10 mouse cellular contexts compared by ENCODE assay signal in the genomic region with DNA sequence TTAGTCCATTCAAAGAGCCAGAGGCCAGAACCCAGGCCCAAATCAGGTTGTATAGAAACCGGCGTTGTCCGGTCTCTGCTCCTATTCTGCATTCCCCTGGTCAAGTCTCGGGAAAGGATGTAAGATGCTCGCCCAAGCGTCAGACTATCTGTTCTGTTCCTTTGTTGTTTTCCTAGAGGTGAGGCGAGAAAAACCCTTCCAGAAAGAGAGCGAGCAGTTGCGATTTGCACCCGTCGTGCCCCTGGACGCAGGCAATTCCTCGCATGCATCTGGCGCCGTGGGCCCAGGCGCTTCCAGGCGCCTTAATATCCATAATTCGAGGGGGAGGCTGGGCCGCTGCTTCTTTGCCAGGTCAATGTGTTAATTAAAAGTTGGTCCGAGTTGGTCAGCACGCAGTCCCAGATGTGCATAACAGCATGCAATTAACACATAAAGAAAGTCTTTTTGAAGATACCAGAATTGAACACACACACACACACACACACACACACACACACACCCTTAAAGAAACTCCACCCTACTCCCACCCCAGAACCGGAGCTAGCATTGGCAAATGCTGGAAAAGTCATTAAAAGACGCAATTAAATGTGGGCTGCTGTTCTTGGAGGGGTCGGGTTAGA. TPM values are rescaled to one million over a fixed set of nuclear protein-coding genes. Genes with fewer than 3 reads are reported as not detected.
DNase-seq lines count a peak whose midpoint lies in the region; ATAC-seq and TF ChIP-seq lines count a peak whose summit lies in the region.
"Had no signal": no experiment of that assay in that cellular context is flagged by ENCODE, and none has a peak within 500 bp of the region (broad histone marks: within the 10 kb centered on the region; RNA-seq: fewer than 3 reads in every experiment).

No protein-coding gene starts in this region.

- WGBS in lung, embryonic 15.5 days, result 23% methylated on average over 24 of the region's 24 CpGs
- 5% methylated on average over 24 of the region's 24 CpGs for WGBS in forebrain, embryonic 14.5 days
- WGBS in limb, embryonic 14.5 days, result 10% methylated on average over 24 of the region's 24 CpGs
- WGBS in stomach, embryonic 16.5 days, result 31% methylated on average over 24 of the region's 24 CpGs

- peak overlapping the region; percentile 46; the same call in 1 of the 2 replicates for H3K4me2 ChIP-seq in lung, embryonic 15.5 days
- H3K4me2 ChIP-seq in forebrain, embryonic 14.5 days (ENCODE audit: low read length), result peak overlapping the region; percentile 50
- peak overlapping the region; percentile 42; the same call in 1 of the 2 replicates for H3K4me2 ChIP-seq in limb, embryonic 14.5 days (replicated peaks; ENCODE audit: low read depth, low read length, severe bottlenecking)
- peak overlapping the region; percentile 32 for H3K4me2 ChIP-seq in stomach, embryonic 16.5 days (ENCODE audit: low read depth, low read length)

- no peaks in the 10 kb centered on the region for H3K36me3 ChIP-seq in lung, embryonic 15.5 days
- H3K36me3 ChIP-seq in forebrain, embryonic 14.5 days (ENCODE audit: control insufficient read depth, insufficient read depth, low read length), result no peaks in the 10 kb centered on the region
- no peaks in the 10 kb centered on the region for H3K36me3 ChIP-seq in limb, embryonic 14.5 days (ENCODE audit: control insufficient read depth, insufficient read depth, low read length)
- no peaks in the 10 kb centered on the region for H3K36me3 ChIP-seq in stomach, embryonic 16.5 days (ENCODE audit: control insufficient read depth, insufficient read depth, low read length)

- 0 out of 2 replicates have a peak overlapping the region, but pooled peaks have one; percentile 15 for H3K4me3 ChIP-seq in lung, embryonic 15.5 days
- H3K4me3 ChIP-seq in forebrain, embryonic 14.5 days (ENCODE audit: low read depth, low read length), result peak overlapping the region; percentile 24
- H3K4me3 ChIP-seq in limb, embryonic 14.5 days (replicated peaks; ENCODE audit: low read length), result peak overlapping the region; percentile 25
- H3K4me3 ChIP-seq in stomach, embryonic 16.5 days (replicated peaks; ENCODE audit: low read length), result no peak overlapping the region

- H3K27ac ChIP-seq in lung, embryonic 15.5 days, result no peak overlapping the region
- no peak overlapping the region for H3K27ac ChIP-seq in forebrain, embryonic 14.5 days (ENCODE audit: low read depth, low read length)
- H3K27ac ChIP-seq in limb, embryonic 14.5 days (replicated peaks; ENCODE audit: low read depth, low read length), result no peak overlapping the region
- H3K27ac ChIP-seq in stomach, embryonic 16.5 days (ENCODE audit: low read length), result no peak overlapping the region

- H3K27me3 ChIP-seq in lung, embryonic 15.5 days, result peaks cover 76% of the 10 kb centered on the region
- peaks cover 62% of the 10 kb centered on the region for H3K27me3 ChIP-seq in forebrain, embryonic 14.5 days (replicated peaks; ENCODE audit: control insufficient read depth, insufficient read depth, low read length)
- H3K27me3 ChIP-seq in limb, embryonic 14.5 days (ENCODE audit: control insufficient read depth, insufficient read depth, low read length), result peaks cover 66% of the 10 kb centered on the region
- H3K27me3 ChIP-seq in stomach, embryonic 16.5 days (ENCODE audit: control insufficient read depth, insufficient read depth, low read length), result peaks cover 57% of the 10 kb centered on the region

- no peak for DNase-seq in lung, postnatal 36 days
- peak; percentile 29 for DNase-seq in forebrain, embryonic 14.5 days (ENCODE audit: low spot score)
- DNase-seq in limb, embryonic 14.5 days (ENCODE audit: low spot score), result no peak
- DNase-seq in adrenal gland, postnatal 25 days, result no peak
- DNase-seq in thymus, postnatal 25 days, result no peak
- no peak for DNase-seq in gastrocnemius, postnatal 36 days
- DNase-seq: kidney, postnatal 14 days had no signal

- no peaks in the 10 kb centered on the region for H3K9me3 ChIP-seq in lung, embryonic 15.5 days
- no peaks in the 10 kb centered on the region; the same call in 1 of the 2 replicates for H3K9me3 ChIP-seq in forebrain, embryonic 14.5 days (replicated peaks; ENCODE audit: control insufficient read depth, low read length)
- peaks cover 7% of the 10 kb centered on the region; the same call in 1 of the 2 replicates for H3K9me3 ChIP-seq in limb, embryonic 14.5 days (ENCODE audit: control insufficient read depth, low read length)
- no peaks in the 10 kb centered on the region; the same call in 1 of the 2 replicates for H3K9me3 ChIP-seq in stomach, embryonic 16.5 days (replicated peaks; ENCODE audit: control insufficient read depth, low read length)

- H3K9ac ChIP-seq in lung, embryonic 15.5 days, result no peak overlapping the region
- H3K9ac ChIP-seq in forebrain, embryonic 14.5 days (ENCODE audit: low read length), result no peak overlapping the region
- no peak overlapping the region for H3K9ac ChIP-seq in limb, embryonic 14.5 days (ENCODE audit: low read depth, low read length, severe bottlenecking)
- H3K9ac ChIP-seq in stomach, embryonic 16.5 days (ENCODE audit: low read length), result no peak overlapping the region

- no peak for TF ChIP-seq POLR2A in limb, embryonic 14.5 days (IDR thresholded peaks at IDR 0.05; ENCODE audit: borderline replicate concordance, extremely low read depth, insufficient read depth, insufficient read length)

- intact Hi-C loops in gastrocnemius, postnatal 36 days (cut with DNase I), result no loop called here

- no peak for ATAC-seq in lung, embryonic 15.5 days (ENCODE audit: borderline replicate concordance, extremely low read depth, low FRiP score, low TSS enrichment)
- ATAC-seq in forebrain, embryonic 14.5 days, result no peak
- no peak for ATAC-seq in limb, embryonic 14.5 days (ENCODE audit: low FRiP score, low read depth)
- ATAC-seq in stomach, embryonic 16.5 days (ENCODE audit: insufficient read depth, low FRiP score), result no peak

- peaks cover 44% of the 10 kb centered on the region for H3K4me1 ChIP-seq in lung, embryonic 15.5 days
- peaks cover 25% of the 10 kb centered on the region for H3K4me1 ChIP-seq in forebrain, embryonic 14.5 days (ENCODE audit: control insufficient read depth, insufficient read depth, low read length)
- peaks cover 21% of the 10 kb centered on the region for H3K4me1 ChIP-seq in limb, embryonic 14.5 days (ENCODE audit: control insufficient read depth, insufficient read depth, low read length)
- peaks cover 21% of the 10 kb centered on the region for H3K4me1 ChIP-seq in stomach, embryonic 16.5 days (ENCODE audit: control insufficient read depth, insufficient read depth, low read length)

RNA-seq across cellular contexts. Expression of a gene that starts 3.8 kb away (rescaled TPM):
- 0.98 and 2.1 TPM in 2 replicates for polyA plus RNA-seq in lung, embryonic 15.5 days (2015; fragmentation: Nextera tagmentation; extraction: Ambion mirVana)
- polyA plus RNA-seq in forebrain, embryonic 14.5 days (2014; fragmentation: Nextera tagmentation; extraction: Ambion mirVana), result 9.8 and 10.0 TPM in 2 replicates
- polyA plus RNA-seq in limb, embryonic 14.5 days (2012; rRNA removed), result 1.1 and 1.3 TPM in 2 replicates
- polyA plus RNA-seq in limb, embryonic 14.5 days (2014; fragmentation: Nextera tagmentation; extraction: Ambion mirVana), result 1.5 and 1.6 TPM in 2 replicates
- polyA plus RNA-seq in stomach, embryonic 16.5 days (2015; fragmentation: Nextera tagmentation; extraction: Ambion mirVana), result 10.7 and 12.4 TPM in 2 replicates
- 9.0 and 19.4 TPM in 2 replicates for total RNA-seq in adrenal gland, postnatal 25 days (2021)
- 10 to 100 TPM; 18.5 to 30.4 TPM for total RNA-seq in gastrocnemius, postnatal 36 days (2021)
- total RNA-seq: common myeloid progenitor, adult 5-6 weeks had no signal
